In genomic region chr17:27341952-27342890, GRCm38 (mm10) we compare ENCODE assay signal across 9 mouse cellular contexts.
A peak's percentile ranks its signal among the peaks of the same experiment; 100 is the strongest.
DNase-seq lines count a peak whose midpoint lies in the region; ATAC-seq and TF ChIP-seq lines count a peak whose summit lies in the region.
"Had no signal": no experiment of that assay in that cellular context is flagged by ENCODE, and none has a peak within 500 bp of the region (broad histone marks: within the 10 kb centered on the region; RNA-seq: fewer than 3 reads in every experiment).

No protein-coding gene starts in this region.

- H3K9me3 ChIP-seq in heart, embryonic 15.5 days (replicated peaks), result no peaks in the 10 kb centered on the region
- H3K9me3 ChIP-seq: neural tube, embryonic 13.5 days had no signal

- no peak overlapping the region for H3K27ac ChIP-seq in heart, embryonic 15.5 days
- peak overlapping the region; percentile 70 for H3K27ac ChIP-seq in small intestine, adult 2 months (ENCODE audit: insufficient read depth, low read depth, low read length)
- H3K27ac ChIP-seq: neural tube, embryonic 13.5 days had no signal

- H3K27me3 ChIP-seq in heart, embryonic 15.5 days, result no peaks in the 10 kb centered on the region
- H3K27me3 ChIP-seq in small intestine, adult 2 months (ENCODE audit: control insufficient read depth, insufficient read depth, low read length), result no peaks in the 10 kb centered on the region
- H3K27me3 ChIP-seq: neural tube, embryonic 13.5 days had no signal

- no peak overlapping the region for H3K9ac ChIP-seq in heart, embryonic 15.5 days
- H3K9ac ChIP-seq: neural tube, embryonic 13.5 days had no signal

- peak overlapping the region; percentile 15; the same call in 1 of the 2 replicates for H3K4me2 ChIP-seq in heart, embryonic 15.5 days
- H3K4me2 ChIP-seq: neural tube, embryonic 13.5 days had no signal

- no peak for DNase-seq in heart, adult 18-20 months
- peak; percentile 75 for DNase-seq in CD4-positive, CD25-positive, alpha-beta regulatory T cell, adult 2 months (ENCODE audit: low read depth, low spot score)
- peak; percentile 84 for DNase-seq in induced T-regulatory cell, adult 2 months (ENCODE audit: low read depth)
- DNase-seq in retina, embryonic 14.5 days (ENCODE audit: low spot score), result no peak
- no peak for DNase-seq in adrenal gland, postnatal 36 days
- DNase-seq in cerebellum, postnatal 4 days (ENCODE audit: low spot score in 2 of 2), result no peak

- no peaks in the 10 kb centered on the region for H3K36me3 ChIP-seq in heart, embryonic 15.5 days
- no peaks in the 10 kb centered on the region for H3K36me3 ChIP-seq in small intestine, adult 2 months (ENCODE audit: control insufficient read depth, insufficient read depth, low read length)
- H3K36me3 ChIP-seq: neural tube, embryonic 13.5 days had no signal

- H3K4me3 ChIP-seq in heart, embryonic 15.5 days, result no peak overlapping the region
- H3K4me3 ChIP-seq in small intestine, adult 2 months (ENCODE audit: low read depth, low read length), result peak overlapping the region; percentile 54
- H3K4me3 ChIP-seq: neural tube, embryonic 13.5 days had no signal

- ATAC-seq in heart, embryonic 15.5 days (replicated peaks; ENCODE audit: insufficient number of reproducible peaks, insufficient read depth, low FRiP score, low read depth), result no peak

- TF ChIP-seq CTCF in small intestine, adult 2 months (IDR thresholded peaks at IDR 0.05; ENCODE audit: extremely low read depth, insufficient read length, insufficient replicate concordance, low read depth, low read length), result no peak

- WGBS in heart, embryonic 15.5 days, result 43% methylated on average over 12 of the region's 14 CpGs
- WGBS in small intestine, adult 2 months, result 40% methylated on average over 14 of the region's 14 CpGs

- no peak for TF ChIP-seq POLR2A in small intestine, adult 2 months (IDR thresholded peaks at IDR 0.05; ENCODE audit: low read depth, low read length)

- no peaks in the 10 kb centered on the region for H3K4me1 ChIP-seq in heart, embryonic 15.5 days (replicated peaks)
- H3K4me1 ChIP-seq in small intestine, adult 2 months (ENCODE audit: control insufficient read depth, insufficient read depth, insufficient read length, low read length), result no peaks in the 10 kb centered on the region

Comparison
In these comparisons a context has a peak if more than half of its experiments do, and no peak if none do; other contexts are left out.
1. DNase-seq: peak in CD4-positive, CD25-positive, alpha-beta regulatory T cell, adult 2 months (single experiment) and induced T-regulatory cell, adult 2 months (single experiment); none in heart, adult 18-20 months (0 of 2), retina, embryonic 14.5 days (single experiment), adrenal gland, postnatal 36 days (0 of 2) and cerebellum, postnatal 4 days (0 of 2).